Mouse (Mus musculus) hindbrain, postnatal 0 days (tissue): ENCODE measurements around the gene Pde4b. TPM values are rescaled to one million over a fixed set of nuclear protein-coding genes. Genes with fewer than 3 reads are reported as not detected.

Source experiments
- ATAC-seq: fragments of 200-750 bp; cut with Nextera tagmentation; 2 replicates; pipeline ENCODE4 v1.8.0; 2017; ENCODE audit warnings: mild to moderate bottlenecking, moderate TSS enrichment, moderate library complexity
- DNase-seq: peaks from one replicate; pipeline ENCODE4 v3.0.0-alpha.2; 2015; ENCODE audit warnings: low spot score
- H3K27ac ChIP-seq: fragments of 300-500 bp; sonication (generic); 2 replicates; pipeline ENCODE4 v1.5.1; 2014; ENCODE audit warnings: mild to moderate bottlenecking
- H3K27me3 ChIP-seq: fragments of 300-500 bp; sonication (generic); 2 replicates; pipeline ENCODE4 v1.6.1; 2014; ENCODE audit warnings: low read length, mixed read lengths; ENCODE audit not compliant: insufficient read depth
- H3K36me3 ChIP-seq: fragments of 300-500 bp; sonication (generic); 2 replicates; pipeline ENCODE4 v1.6.1; 2014; ENCODE audit warnings: low read length, mixed read lengths; ENCODE audit not compliant: insufficient read depth
- H3K4me1 ChIP-seq: fragments of 300-500 bp; sonication (generic); 2 replicates; pipeline ENCODE4 v1.6.1; 2014; ENCODE audit warnings: antibody characterized with exemption, low read length, mixed read lengths; ENCODE audit not compliant: insufficient read depth
- H3K4me2 ChIP-seq: fragments of 300-500 bp; sonication (generic); 2 replicates; pipeline ENCODE4 v1.6.1; 2014; ENCODE audit warnings: low read depth, mild to moderate bottlenecking, low read length, moderate library complexity, mixed read lengths
- H3K4me3 ChIP-seq: fragments of 300-500 bp; sonication (generic); 2 replicates; pipeline ENCODE4 v1.5.1; 2014; ENCODE audit warnings: low read length
- H3K9ac ChIP-seq: fragments of 300-500 bp; sonication (generic); replicated peaks from 2 replicates; pipeline ENCODE4 v1.6.1; 2014; ENCODE audit warnings: mild to moderate bottlenecking, low read length, moderate library complexity, mixed read lengths
- H3K9me3 ChIP-seq: fragments of 300-500 bp; sonication (generic); 2 replicates; pipeline ENCODE4 v1.6.1; 2016; ENCODE audit warnings: low read length, mixed read lengths
- CTCF ChIP-seq: IDR thresholded peaks from 2 replicates; pipeline ENCODE4 v1.5.1; 2016; ENCODE audit warnings: antibody characterized with exemption, control low read depth, low read depth
- WGBS: fragments of 180-500 bp; shearing (Covaris S2); extraction: QIAGEN DNeasy Blood & Tissue Kit; methylation state at CpG from one replicate; pipeline ENCODE4 v1.1.7; 2014; 5-methylcytosine and 5-hydroxymethylcytosine counted together
- polyA plus RNA-seq: library from polyadenylated mRNA; unstranded; fragments of >200 nt; fragmentation: Nextera tagmentation; extraction: Ambion mirVana; gene quantifications from 2 replicates; pipeline ENCODE4 v1.2.1, GENCODE M21; 2015
- total RNA-seq: library from RNA; depleted of rRNA; stranded (reverse); fragments of >200 nt; gene quantifications from 2 replicates; pipeline ENCODE4 v1.2.3, GENCODE M21; 2014

The Pde4b gene
- total and polyA plus RNA-seq, 2 experiments from 2014 or later = 46.8 to 62.5 TPM

GRCm38 (mm10) chr4:102607744-102608416 lies 520.5 kb downstream of the Pde4b start:
- peaks cover 12% of the 10 kb centered on the region for H3K36me3 ChIP-seq
- no peak for TF ChIP-seq CTCF
- H3K9me3 ChIP-seq = no peaks in the 10 kb centered on the region
- DNase-seq = no peak
- ATAC-seq = no peak
- H3K27ac ChIP-seq = no peak overlapping the region
- WGBS = 90% methylated on average over 7 of the region's 7 CpGs
- no peak overlapping the region for H3K4me2 ChIP-seq
- no peaks in the 10 kb centered on the region for H3K27me3 ChIP-seq
- H3K9ac ChIP-seq = no peak overlapping the region
- no peak overlapping the region for H3K4me3 ChIP-seq
- no peaks in the 10 kb centered on the region for H3K4me1 ChIP-seq

- WGBS = 88% methylated on average over 4 of the region's 4 CpGs
- Histone ChIP-seq H3K36me3 (no peaks in the 10 kb centered on the region), H3K27ac (no peak overlapping the region), H3K9me3 (no peaks in the 10 kb centered on the region), H3K4me2 (no peak overlapping the region), H3K4me1 (no peaks in the 10 kb centered on the region), H3K27me3 (no peaks in the 10 kb centered on the region), H3K9ac (no peak overlapping the region), H3K4me3 (no peak overlapping the region)
- DNase-seq (no peak), ATAC-seq (no peak)
- no peak for TF ChIP-seq CTCF
These were observed 525.3 kb downstream of the Pde4b start for GRCm38 (mm10) chr4:102612596-102612995.

- Histone ChIP-seq H3K9ac (no peak overlapping the region), H3K4me2 (no peak overlapping the region), H3K27me3 (no peaks in the 10 kb centered on the region), H3K9me3 (no peaks in the 10 kb centered on the region), H3K27ac (no peak overlapping the region), H3K36me3 (no peaks in the 10 kb centered on the region), H3K4me1 (no peaks in the 10 kb centered on the region), H3K4me3 (no peak overlapping the region)
- no peak for ATAC-seq
- TF ChIP-seq CTCF = no peak
- no peak for DNase-seq
- 47% methylated on average over 4 of the region's 4 CpGs for WGBS
These were observed 530.4 kb downstream of the Pde4b start for GRCm38 (mm10) chr4:102617774-102618173.

- DNase-seq (no peak), ATAC-seq (no peak)
- no peaks in the 10 kb centered on the region for H3K27me3 ChIP-seq
- no peak overlapping the region for H3K4me3 ChIP-seq
- no peaks in the 10 kb centered on the region for H3K4me1 ChIP-seq
- H3K4me2 ChIP-seq = no peak overlapping the region
- no peaks in the 10 kb centered on the region for H3K36me3 ChIP-seq
- 97% methylated on average over 3 of the region's 3 CpGs for WGBS
- H3K9me3 ChIP-seq = no peaks in the 10 kb centered on the region
- no peak overlapping the region for H3K9ac ChIP-seq
- H3K27ac ChIP-seq = no peak overlapping the region
- no peak for TF ChIP-seq CTCF
These were observed 531.3 kb downstream of the Pde4b start for GRCm38 (mm10) chr4:102618609-102619008.

GRCm38 (mm10) chr4:102620179-102620910 lies 533.0 kb downstream of the Pde4b start:
- Histone ChIP-seq H3K9me3 (no peaks in the 10 kb centered on the region), H3K9ac (no peak overlapping the region), H3K27me3 (no peaks in the 10 kb centered on the region), H3K36me3 (no peaks in the 10 kb centered on the region), H3K27ac (no peak overlapping the region), H3K4me2 (no peak overlapping the region), H3K4me1 (no peaks in the 10 kb centered on the region; the same call in 1 of the 2 replicates), H3K4me3 (no peak overlapping the region)
- DNase-seq (peak; percentile 68), ATAC-seq (peak; percentile 84)
- 50% methylated on average over 3 of the region's 5 CpGs for WGBS
- TF ChIP-seq CTCF = no peak

GRCm38 (mm10) chr4:102621120-102621519 lies 533.8 kb downstream of the Pde4b start:
- H3K4me1 ChIP-seq = no peaks in the 10 kb centered on the region; the same call in 1 of the 2 replicates
- DNase-seq (no peak), ATAC-seq (no peak)
- no peak overlapping the region for H3K9ac ChIP-seq
- H3K9me3 ChIP-seq = no peaks in the 10 kb centered on the region
- 80% methylated on average over 2 of the region's 2 CpGs for WGBS
- H3K36me3 ChIP-seq = no peaks in the 10 kb centered on the region
- H3K4me2 ChIP-seq = no peak overlapping the region
- no peak overlapping the region for H3K4me3 ChIP-seq
- TF ChIP-seq CTCF = no peak
- H3K27ac ChIP-seq = no peak overlapping the region
- no peaks in the 10 kb centered on the region for H3K27me3 ChIP-seq

- H3K36me3 ChIP-seq = no peaks in the 10 kb centered on the region
- no peak overlapping the region for H3K4me2 ChIP-seq
- H3K9me3 ChIP-seq = no peaks in the 10 kb centered on the region
- ATAC-seq (no peak), DNase-seq (peak; percentile 31)
- WGBS = 46% methylated on average over 5 of the region's 5 CpGs
- no peak overlapping the region for H3K27ac ChIP-seq
- H3K9ac ChIP-seq = no peak overlapping the region
- H3K4me1 ChIP-seq = no peaks in the 10 kb centered on the region; the same call in 1 of the 2 replicates
- no peaks in the 10 kb centered on the region for H3K27me3 ChIP-seq
- no peak overlapping the region for H3K4me3 ChIP-seq
- TF ChIP-seq CTCF = no peak
These were observed 535.6 kb downstream of the Pde4b start for GRCm38 (mm10) chr4:102622977-102623376.
